Mouse (Mus musculus) liver, adult 2 months (tissue): Measurements from ENCODE around the gene Adap1.

Experiments
- CTCF ChIP-seq: fragments of 200-500 bp; IDR thresholded peaks from 2 replicates; pipeline ENCODE4 v1.5.1; 2011; ENCODE audit warnings: low read depth, low read length, control low read depth
- POLR2A ChIP-seq: fragments of 200-500 bp; IDR thresholded peaks from 2 replicates; pipeline ENCODE4 v1.6.1; 2011; ENCODE audit warnings: low read length, control low read depth; ENCODE audit not compliant: insufficient read depth; ENCODE audit errors: extremely low read depth

DNA sequence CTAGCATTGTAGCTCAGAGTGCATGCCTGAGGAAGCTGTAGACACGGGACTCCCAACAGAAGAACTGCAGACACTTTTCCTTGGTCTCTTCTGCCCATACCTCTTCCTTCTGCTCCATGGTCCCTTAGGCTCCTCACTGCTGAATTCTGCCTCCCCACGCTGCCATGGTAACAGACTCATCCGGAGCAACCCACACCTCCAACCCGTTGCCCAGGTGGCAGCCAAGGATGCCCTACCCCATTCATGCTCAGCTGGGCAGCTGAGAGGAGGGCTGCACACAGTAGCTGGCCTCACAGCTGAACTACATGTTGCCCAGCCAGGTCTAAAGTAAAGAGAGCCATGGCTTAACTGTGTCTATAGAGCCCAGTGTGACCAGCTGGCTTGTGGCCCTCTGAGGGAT is 36.8 kb downstream of the Adap1 start:
- no peak for TF ChIP-seq POLR2A
- TF ChIP-seq CTCF = no peak
